Mouse (Mus musculus) retina, postnatal 7 days (tissue): Measurements from ENCODE around the gene Ascc3.

Experiments used
- DNase-seq: peaks from one replicate; pipeline ENCODE4 v3.0.0-alpha.2; 2012; ENCODE audit warnings: low read depth, low spot score

The Ascc3 gene

DNA sequence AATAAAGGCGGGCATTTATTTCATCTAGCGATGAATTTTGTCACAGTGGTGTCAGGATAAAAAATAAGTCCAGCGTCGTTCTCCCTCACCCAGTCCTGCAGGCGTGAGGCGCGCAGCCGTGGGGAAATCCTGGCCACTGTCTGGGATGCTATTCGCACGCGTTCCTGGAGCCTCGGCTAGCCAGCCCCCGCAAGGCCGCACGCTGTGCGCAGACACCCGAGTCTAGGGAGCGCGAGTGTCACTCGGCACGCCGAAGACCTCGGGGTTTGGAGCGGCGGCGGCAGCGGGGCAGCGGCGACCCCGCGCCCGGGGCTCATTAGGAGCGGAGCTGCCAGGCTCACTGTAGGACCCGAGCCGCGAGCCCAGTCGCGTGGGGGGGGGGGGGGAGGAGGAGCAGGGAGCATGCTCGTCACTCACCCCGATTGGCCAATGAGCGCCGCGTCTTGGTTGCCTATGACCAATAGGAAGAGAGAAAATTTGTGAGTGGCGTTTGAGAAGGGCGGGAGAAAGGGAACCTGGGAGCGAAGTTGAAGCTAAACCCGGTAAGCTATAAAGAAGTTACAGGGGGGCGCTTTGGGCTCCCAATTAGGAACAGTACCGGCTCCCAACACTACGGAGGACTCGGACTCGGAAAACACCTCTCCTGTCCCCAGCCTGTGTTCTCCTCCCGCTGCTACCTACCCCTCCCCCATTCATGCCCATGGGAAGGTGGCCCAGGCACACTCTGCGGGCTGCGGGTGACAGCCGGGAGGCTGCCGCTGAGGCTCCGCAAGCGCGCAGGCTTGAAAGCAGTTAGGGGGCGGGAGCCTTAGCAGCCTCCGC is 301.9 kb downstream of the Ascc3 start, which contains the start of gene Sim1:
Sim1 (plus strand) TSS at position 585 of the 822 bp plus-strand sequence.
- peak; percentile 72 for DNase-seq

DNA sequence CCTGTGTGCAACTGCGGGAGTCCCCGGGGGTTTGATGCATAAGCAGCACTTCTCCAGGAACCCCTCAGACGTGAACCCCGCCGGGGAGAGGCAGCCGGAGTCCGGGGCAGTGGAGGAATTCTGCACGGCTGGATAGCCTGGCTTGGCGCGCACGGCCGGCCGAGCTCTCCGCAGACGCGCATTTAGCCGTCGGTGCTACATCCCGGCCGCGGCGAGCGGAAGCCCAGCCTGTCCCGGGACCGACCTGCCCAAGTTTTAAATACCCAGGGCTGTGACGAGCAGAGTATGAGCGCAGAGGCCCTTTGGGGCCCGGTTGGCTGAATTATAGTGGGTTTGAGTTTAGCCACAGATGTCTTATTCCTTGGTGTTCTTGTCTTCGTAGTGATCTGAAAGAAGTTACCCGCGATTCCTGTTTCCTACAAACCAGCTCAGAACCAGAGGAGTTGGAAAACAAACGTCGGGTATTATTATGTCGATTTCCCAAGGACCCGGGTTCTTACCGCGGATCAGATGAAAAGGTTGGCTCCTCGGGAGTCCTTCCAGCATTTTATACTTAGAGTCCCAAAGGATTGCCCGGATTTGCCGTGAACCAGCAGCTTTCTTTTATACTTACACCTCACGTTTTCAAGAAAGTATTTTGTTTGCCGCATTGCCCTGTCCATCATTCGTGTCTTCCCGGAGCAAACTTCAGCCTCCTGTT is 302.8 kb downstream of the Ascc3 start:
- no peak for DNase-seq

DNA sequence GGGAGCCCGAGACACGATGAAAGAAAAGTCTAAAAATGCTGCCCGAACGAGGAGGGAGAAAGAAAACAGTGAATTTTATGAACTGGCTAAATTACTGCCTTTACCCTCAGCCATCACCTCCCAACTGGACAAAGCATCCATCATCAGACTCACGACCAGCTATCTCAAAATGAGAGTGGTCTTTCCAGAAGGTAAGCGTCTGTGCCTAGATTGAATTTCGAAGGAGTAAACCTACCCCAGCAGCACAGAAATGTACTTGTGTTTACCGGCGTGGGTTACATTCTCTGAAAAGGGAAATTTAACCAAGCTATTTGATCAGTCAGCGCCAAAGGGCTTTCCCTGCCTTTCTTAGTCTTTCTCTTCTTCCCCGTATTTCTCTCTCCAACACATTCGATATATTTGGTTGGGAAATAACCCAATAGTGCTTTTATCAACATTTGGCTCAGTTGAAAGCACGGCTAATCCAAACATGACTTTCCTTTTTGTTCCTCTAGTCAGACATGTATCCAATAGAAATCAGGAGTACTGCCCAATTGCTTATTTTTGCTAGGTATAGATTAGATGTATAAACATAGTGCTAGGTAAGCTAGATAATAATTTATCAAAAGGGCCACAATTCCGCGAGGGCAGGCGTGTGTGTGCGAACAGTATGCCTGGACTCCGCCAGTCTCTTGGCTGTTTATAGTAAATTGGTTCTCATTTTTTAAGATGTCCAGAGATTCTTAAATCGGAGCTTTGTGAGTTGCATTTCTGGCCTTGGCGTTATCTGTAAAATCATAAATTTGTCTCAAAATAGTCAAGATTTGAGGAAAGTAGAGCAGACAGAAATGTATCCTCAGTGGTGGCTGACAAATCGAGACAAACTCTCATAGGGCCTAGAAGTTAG is 303.7 kb downstream of the Ascc3 start:
- no peak for DNase-seq

DNA sequence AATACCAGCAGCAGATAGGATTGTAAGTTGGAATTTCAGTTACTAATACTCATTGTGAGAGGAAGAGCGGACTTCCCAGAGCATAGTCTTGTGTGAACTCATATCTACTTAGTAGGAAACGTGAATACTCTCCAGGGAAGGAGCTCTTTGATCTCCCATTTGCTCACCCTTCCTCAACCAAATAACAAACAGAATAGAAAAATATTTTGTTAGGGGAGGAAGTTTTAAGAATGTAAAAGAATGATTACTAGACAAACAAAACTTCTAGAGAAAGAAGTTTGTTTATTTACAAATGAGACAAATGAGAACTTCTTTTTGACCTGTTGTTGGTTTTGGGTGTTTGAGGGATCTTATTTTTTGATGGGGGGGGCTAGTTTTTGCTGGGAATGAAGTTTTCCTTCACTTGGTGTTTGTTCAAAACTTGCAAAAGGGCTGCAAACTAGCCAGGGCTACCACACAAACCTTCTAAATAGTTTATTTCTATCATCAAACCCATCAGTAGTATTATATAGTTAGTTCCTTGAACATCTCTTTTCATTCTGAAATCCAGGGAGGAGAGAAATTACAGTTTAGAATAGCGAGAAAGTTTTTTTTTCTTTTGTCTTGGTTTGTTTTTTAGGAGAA is 304.4 kb downstream of the Ascc3 start:
- no peak for DNase-seq

DNA sequence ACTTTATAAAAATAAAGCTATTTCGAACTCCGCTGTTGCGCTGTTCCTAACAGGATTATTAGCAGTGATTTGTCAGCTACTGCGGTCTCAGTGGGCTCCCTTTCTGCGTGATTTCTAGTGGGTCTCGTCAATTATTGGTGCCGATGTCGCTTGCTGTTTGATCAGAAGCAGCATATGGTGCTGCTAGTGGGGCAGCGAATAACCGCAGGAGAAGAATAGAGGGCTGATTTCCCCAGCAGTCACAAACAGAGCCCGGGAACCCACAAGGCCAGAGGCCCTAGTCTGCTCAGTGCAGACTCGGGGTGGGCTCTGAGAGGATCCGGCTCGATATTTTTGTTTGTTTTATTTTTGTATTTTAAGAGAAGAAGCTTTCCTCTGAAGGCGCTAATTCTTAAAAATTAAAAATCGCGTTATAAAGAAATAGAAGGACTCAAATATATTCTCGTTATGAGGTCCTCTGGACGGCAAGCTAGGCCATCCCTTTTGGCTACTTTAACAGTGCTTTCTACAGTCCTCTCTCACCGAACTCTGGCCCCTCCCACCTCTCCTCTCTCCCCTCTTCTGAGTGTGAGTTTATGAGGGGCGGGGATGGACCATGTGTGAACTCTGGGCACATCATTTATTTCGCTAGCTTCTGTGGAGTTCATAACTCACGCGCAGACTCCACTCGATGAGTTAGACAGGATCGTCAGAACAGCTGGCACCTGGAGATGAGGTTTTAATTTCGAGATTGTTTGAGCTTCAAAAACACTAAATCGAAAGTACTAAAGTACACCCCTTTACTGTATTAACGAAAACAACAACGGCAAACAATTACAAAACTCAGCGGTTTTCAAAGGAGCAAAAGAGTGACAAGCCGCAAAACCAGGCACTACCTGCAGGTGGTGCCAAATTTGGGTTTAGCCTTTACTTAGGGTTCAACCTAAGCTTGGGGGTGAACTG is 305.3 kb downstream of the Ascc3 start:
- no peak for DNase-seq

DNA sequence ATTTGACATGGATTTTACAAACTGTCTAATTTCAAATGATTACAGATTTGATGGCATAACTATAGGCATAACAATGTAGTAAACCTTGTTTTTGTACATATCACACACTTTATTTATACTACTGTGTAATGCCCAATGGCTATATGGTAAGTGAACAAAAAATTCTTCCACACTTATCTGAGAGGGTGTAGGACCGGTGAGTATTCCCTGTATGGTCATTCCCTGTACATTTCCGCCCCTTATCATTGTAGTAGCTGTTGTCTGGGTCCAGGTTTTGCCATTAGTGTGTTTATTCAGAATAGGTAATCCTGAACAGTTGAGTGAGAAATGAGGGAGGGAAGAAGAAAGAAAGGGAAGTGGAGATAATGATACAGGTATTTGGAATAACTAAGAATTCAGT is 306.2 kb downstream of the Ascc3 start:
- DNase-seq, result no peak

DNA sequence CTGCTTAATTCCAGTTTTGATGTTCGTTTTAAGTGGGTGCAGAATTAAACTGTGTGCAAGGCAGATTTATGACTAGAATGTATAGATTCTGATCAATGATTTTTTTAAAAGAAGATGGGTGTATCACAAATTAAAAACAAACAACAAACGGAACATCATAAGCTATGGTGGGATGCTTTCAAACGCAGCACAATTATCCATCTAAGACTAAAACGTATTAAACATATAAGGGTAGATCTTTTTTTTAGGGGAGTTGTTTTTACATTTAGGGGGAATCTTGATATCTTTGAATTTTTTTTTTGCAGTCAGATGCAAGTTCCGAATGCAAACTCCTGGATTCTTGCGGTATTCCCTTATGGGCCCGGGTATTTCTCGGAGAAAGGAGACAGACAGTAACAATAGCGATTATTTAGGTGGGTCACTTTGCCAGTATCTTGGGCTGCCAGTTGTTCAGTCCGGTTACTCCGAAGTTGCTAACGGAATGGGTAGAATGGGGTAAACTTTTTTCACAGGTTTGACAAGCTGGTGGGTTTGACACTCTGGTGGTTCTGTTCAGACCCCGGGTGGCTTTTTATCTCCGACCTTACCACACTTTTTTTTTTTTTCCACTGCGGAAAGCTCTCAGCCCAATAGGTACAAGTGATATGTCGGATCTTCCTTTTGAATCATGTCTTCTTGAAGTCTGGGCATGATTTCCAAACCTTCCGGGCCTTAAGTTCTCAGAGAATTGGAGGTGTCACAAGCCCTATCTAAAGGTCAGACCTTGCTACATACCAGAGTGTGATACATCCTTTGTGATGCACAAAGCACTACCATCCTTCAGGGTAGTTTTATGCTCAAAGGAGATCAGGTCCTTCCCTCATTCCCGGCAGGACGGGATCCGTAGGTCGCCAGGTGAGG is 307.6 kb downstream of the Ascc3 start:
- DNase-seq, result no peak
